ENCODE assay signal across 10 mouse cellular contexts in genomic region chr13:28519383-28520126, GRCm38 (mm10).
DNase-seq lines count a peak whose midpoint lies in the region; ATAC-seq lines count a peak whose summit lies in the region.
"Had no signal": no experiment of that assay in that cellular context is flagged by ENCODE, and none has a peak within 500 bp of the region (broad histone marks: within the 10 kb centered on the region; RNA-seq: fewer than 3 reads in every experiment).

No protein-coding gene starts in this region.

- whole genome bisulfite sequencing in heart, embryonic 12.5 days, result 61% methylated on average over 3 of the region's 3 CpGs
- 54% methylated on average over 3 of the region's 3 CpGs for WGBS in embryonic facial prominence, embryonic 12.5 days

- no peaks in the 10 kb centered on the region for H3K36me3 ChIP-seq in heart, embryonic 12.5 days
- H3K36me3 ChIP-seq in embryonic facial prominence, embryonic 12.5 days, result no peaks in the 10 kb centered on the region

- H3K4me1 ChIP-seq in heart, embryonic 12.5 days (replicated peaks), result no peaks in the 10 kb centered on the region
- 0 out of 2 replicates have a peak, but pooled peaks cover 5% of the 10 kb centered on the region for H3K4me1 ChIP-seq in embryonic facial prominence, embryonic 12.5 days

- no peak overlapping the region for H3K4me3 ChIP-seq in heart, embryonic 12.5 days
- no peak overlapping the region for H3K4me3 ChIP-seq in embryonic facial prominence, embryonic 12.5 days

- no peaks in the 10 kb centered on the region for H3K27me3 ChIP-seq in heart, embryonic 12.5 days (replicated peaks)
- H3K27me3 ChIP-seq in embryonic facial prominence, embryonic 12.5 days, result no peaks in the 10 kb centered on the region

- peak; percentile 96 for DNase-seq in heart, adult 11 months
- peak; percentile 63 for DNase-seq in adipocyte (ENCODE audit: low spot score)
- peak; percentile 60 for DNase-seq in kidney, postnatal 10 days
- no peak for DNase-seq in left cerebral cortex, adult 18-20 months (ENCODE audit: low spot score in 2 of 2)
- no peak for DNase-seq in thymus, postnatal 10 days (ENCODE audit: low spot score in 2 of 2)
- no peak for DNase-seq in urinary bladder, postnatal 4 days (ENCODE audit: low spot score in 2 of 2)
- DNase-seq: cerebellum, adult 2 months had no signal

- H3K27ac ChIP-seq in heart, embryonic 12.5 days (ENCODE audit: poor library complexity, severe bottlenecking), result no peak overlapping the region
- H3K27ac ChIP-seq in embryonic facial prominence, embryonic 12.5 days, result 0 out of 2 replicates have a peak overlapping the region, but pooled peaks have one; percentile 30
- H3K27ac ChIP-seq: kidney, postnatal 0 days had no signal

- no peaks in the 10 kb centered on the region for H3K9me3 ChIP-seq in heart, embryonic 12.5 days (replicated peaks)
- H3K9me3 ChIP-seq in embryonic facial prominence, embryonic 12.5 days, result no peaks in the 10 kb centered on the region

- no peak overlapping the region for H3K4me2 ChIP-seq in heart, embryonic 12.5 days
- H3K4me2 ChIP-seq in embryonic facial prominence, embryonic 12.5 days (replicated peaks), result no peak overlapping the region

- no peak for ATAC-seq in heart, embryonic 12.5 days (ENCODE audit: insufficient number of reproducible peaks, low FRiP score)
- ATAC-seq in embryonic facial prominence, embryonic 12.5 days (ENCODE audit: insufficient number of reproducible peaks, insufficient read depth, low FRiP score, low TSS enrichment), result no peak

- no peak overlapping the region for H3K9ac ChIP-seq in heart, embryonic 12.5 days
- H3K9ac ChIP-seq in embryonic facial prominence, embryonic 12.5 days, result no peak overlapping the region

Comparison
In these comparisons a context has a peak if more than half of its experiments do, and no peak if none do; other contexts are left out.
1. DNase-seq: peak in heart, adult 11 months (single experiment), adipocyte (single experiment) and kidney, postnatal 10 days (single experiment); none in left cerebral cortex, adult 18-20 months (0 of 2), thymus, postnatal 10 days (0 of 2) and urinary bladder, postnatal 4 days (0 of 2).